Mouse (Mus musculus): ENCODE measurements around the gene Tdrd9.

Gene Tdrd9

DNA sequence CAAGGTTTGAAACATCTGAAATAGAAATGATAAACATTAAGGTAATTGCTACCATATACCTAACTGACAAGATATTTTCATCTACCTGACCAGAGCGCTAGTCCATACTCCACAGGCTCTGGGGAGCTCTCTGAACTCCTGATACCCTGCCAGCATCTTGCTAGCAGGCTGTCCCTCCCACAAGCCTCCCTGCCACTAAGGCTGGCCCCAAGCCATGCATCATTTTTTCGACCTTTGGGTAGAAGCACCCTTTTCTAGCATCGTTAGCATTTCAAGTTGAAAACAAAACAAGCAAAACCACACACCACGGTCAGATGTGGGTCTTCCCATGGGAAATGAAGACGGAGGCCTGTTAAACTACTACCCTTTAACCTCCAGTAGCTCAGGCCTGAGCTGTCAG lies 8.0 kb upstream of the Tdrd9 start:
- no peak for DNase-seq (ENCODE audit: low spot score in 2 of 2)

GRCm38 (mm10) chr12:111966683-111967173 lies 4.6 kb upstream of the Tdrd9 start, which contains the start of gene Atp5mpl:
TSS of gene Atp5mpl (minus strand) at chr12:111966977.
- peak; percentile 96 for DNase-seq (ENCODE audit: low spot score in 2 of 2)

DNA sequence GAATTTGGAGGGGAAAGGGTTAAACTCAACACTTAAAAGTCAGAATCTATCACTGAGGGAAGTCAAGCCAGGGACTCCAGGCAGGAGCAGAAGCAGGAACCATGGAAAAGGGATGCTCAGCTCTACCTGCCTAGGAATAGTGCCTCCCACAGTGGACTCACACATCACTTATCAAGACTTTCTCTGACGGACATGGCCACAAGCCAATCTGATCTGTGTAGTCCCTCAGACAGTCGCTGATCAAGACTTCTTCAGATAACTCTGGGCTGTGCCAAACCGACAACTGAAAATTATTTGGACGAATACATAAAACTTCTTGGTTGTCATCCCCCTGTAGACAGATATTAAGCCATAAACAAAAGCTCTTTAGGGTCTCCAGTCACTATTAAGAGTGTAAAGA lies 1.3 kb upstream of the Tdrd9 start:
- DNase-seq (ENCODE audit: low spot score in 2 of 2): no peak

DNA sequence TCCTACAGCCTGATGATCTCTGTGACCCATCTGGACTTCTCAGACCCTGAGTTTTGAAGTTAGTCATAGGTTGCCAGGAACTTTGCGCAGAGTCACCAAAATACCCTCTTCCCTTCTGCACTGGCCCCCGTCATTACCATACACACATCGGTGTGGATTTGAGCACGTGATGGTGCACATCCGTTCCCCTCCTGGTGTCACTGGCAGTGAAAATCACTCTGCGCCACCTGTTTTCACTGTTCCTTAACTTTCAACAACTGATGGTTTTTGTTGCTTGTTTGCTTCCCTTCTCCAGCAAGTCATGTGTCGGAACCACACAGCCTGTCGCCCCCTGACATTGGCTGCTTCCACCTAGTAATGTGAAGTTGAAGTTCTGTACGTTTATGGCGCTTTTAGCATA lies 1.1 kb downstream of the Tdrd9 start:
- no peak for DNase-seq (ENCODE audit: low spot score in 2 of 2)

DNA sequence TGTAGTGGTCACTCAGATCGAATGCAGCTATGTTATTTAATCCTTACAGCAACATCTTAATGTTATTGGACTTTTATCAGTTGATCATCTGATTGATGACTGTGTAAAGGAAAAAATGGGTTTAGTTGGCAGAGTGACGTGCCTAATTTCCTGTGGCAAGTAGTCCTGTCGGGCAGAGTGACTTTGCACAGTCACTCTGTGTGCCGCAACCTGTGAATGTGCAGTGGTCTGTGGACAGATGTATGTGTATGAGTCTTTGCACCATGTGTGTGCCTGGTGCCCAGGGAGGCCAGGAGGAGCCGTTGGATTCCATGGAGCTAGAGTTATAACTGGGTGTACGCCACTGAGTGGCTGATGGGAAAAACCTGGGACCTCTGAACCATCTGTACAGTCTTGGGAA lies 3.2 kb downstream of the Tdrd9 start:
- DNase-seq (ENCODE audit: low spot score in 2 of 2): no peak

GRCm38 (mm10) chr12:111977138-111977537 lies 5.8 kb downstream of the Tdrd9 start:
- no peak for DNase-seq (ENCODE audit: low spot score in 2 of 2)

GRCm38 (mm10) chr12:111978274-111978673 lies 6.9 kb downstream of the Tdrd9 start:
- no peak for DNase-seq (ENCODE audit: low spot score in 2 of 2)

GRCm38 (mm10) chr12:111980887-111981367 lies 9.6 kb downstream of the Tdrd9 start, which contains the start of gene Rd3l:
TSS of gene Rd3l (minus strand) at chr12:111981317.
- DNase-seq (ENCODE audit: low spot score in 2 of 2): no peak

GRCm38 (mm10) chr12:111981831-111982230 lies 10.5 kb downstream of the Tdrd9 start:
- DNase-seq (ENCODE audit: low spot score in 2 of 2): no peak

DNA sequence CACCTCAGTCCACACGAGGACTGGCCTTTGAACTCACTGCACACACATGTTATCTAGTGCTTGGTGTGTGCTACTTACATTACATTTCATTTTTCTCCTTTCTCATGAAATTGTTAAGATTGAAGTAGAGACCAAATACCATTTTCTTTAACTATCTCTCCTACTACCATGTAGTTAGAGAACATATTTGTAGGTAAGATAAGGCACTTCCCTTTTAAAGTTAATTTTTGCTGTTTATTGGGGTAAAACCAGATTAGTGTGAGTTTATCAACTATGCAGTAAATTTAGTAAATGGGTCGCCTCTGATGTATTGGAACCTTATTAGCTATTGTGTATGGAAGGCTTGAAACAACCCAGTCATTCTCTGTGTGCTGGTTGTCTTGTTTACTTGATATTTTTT lies 11.8 kb downstream of the Tdrd9 start:
- no peak for DNase-seq (ENCODE audit: low spot score in 2 of 2)

- no peak for DNase-seq (ENCODE audit: low spot score in 2 of 2)
These were observed 15.4 kb downstream of the Tdrd9 start for GRCm38 (mm10) chr12:111986756-111987155.

DNA sequence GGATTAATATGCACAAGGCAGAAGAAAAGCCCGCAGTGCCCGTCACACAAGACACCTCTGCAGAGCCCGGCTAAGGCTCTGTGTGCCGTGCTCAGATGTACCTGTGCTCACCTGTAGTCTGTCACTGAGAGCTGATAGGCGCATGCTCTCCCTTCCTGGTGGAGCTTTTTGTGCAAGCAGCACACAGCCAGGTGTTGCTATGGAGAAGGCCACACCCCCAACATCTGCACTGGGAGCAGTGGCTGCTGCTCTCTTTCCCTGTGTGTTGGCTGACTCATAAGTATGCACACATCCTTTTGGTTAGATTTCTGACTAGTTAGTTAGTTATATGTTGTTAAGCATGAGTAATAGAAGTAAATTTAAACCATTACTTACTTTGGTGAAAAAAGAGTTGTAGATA lies 21.3 kb downstream of the Tdrd9 start:
- DNase-seq (ENCODE audit: low spot score in 2 of 2): no peak

DNA sequence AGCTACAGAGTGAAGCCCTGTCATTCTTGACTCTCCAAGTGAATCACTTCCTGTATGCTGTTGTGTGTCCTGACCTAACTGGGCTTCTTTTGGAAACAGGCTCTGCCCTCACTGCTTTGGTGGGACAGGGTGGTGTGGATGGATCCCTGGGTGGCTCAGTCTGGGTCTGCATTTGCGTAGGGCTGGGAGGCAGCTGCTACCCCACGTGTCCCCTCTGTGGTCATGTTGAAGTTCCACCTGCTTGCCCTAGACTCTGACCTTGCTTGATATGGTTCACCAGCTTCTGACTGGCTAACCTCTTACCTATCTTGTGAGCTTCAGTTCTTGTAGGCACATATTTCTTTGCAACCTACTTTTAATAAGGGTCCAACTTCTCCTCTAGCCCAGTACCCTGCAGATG lies 23.8 kb downstream of the Tdrd9 start:
- DNase-seq (ENCODE audit: low spot score in 2 of 2): no peak

- DNase-seq (ENCODE audit: low spot score in 2 of 2): no peak
These were observed 28.4 kb downstream of the Tdrd9 start for GRCm38 (mm10) chr12:111999735-112000134.

DNA sequence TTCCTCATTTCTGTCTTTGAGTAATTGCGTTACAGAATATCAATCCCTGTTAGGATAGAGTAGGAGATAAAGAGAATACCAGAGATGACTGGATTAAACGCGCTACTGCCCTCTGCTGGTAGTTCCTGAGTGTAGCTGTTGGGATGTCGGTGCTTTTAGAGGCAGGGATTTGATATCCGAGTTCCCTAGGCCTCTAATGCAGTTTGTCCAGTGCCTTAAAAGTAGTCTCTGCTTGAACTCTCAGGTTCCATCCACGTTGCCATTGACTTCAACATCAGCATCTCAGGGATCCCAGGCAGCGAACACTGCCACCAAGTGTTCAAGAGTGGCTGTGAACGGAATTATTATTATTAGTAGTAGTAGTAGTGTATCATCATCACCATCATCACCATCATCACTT lies 29.9 kb downstream of the Tdrd9 start:
- DNase-seq (ENCODE audit: low spot score in 2 of 2): peak; percentile 79 to 85

DNA sequence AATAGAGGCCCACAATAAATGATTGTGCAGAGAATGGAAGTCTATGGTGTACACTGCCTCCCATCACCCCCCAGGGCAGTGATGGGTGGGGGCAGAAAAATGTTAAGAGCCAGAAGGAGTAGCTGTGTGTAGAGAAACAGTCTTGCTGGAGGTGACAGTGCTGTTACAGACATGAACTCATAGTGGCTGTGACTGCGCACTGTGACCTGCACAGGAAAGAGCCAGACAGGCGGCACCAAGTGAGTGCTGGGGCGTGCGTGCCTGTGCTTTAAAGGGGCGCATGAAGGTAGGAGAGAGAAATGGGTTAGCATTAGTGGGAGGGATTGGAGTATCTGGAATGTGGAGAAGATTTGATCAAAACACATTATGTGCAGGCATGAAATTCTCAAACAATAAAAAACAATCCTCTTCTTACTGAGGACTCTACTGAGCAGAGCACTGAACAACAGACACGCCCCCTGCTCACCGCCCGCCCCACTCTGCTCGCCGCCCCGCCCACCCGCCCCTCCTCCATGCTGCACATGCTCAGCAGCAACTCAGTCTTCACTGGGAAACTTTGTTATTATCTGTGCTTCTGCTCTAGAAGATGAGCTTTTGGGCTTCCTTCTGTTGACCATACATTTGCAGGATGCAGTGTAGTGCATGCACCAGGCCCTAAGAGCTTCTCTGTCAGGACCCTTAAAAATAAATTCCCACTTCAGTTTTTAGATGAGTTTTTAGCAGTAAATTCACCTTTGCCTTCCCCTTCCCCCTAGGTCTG lies 41.3 kb downstream of the Tdrd9 start:
- no peak for DNase-seq (ENCODE audit: low spot score in 2 of 2)

DNA sequence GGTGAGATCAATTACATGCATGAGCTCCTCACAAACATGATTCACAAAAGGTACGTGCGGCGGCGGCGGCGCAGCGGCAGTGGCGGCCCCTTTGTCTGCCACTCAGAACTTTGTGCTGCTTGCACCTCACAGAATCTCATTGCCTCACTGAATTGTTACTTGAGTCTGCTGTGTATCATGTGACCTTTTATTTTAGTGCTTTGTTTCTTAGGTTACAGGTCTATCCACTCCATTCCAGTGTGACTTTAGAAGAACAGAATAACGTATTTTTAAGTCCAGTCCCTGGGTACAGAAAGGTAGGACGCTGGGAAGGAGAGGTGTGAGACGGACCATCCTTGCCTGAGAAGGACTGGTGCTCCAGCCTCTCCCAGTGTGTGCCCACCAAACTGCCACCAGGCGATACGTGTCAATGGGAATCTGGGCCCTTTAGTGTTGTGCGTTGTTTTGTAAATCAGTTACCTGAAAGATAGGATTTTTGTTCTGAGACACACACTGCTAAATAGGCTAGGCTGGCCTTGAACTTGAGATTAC lies 42.0 kb downstream of the Tdrd9 start:
- DNase-seq (ENCODE audit: low spot score in 2 of 2): no peak

DNA sequence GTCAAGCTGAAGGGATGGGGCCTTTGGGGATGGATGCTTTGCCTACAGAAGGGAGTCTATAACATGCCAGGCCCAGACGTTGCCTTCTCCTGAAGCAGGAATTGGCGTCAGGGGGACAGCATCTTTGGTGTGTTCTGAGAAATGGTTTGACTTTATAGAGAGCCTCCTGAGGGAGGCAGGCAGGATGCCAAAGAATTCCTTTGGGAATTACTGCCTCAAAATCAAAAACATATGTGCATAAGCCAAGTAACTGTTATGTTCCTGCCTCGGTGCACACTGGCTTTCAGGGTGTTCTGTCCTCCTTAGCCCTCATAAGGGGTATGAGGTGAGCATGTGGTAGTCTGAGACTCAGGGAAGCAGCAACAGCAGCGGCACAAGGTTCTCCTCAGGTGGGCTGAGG lies 45.0 kb downstream of the Tdrd9 start:
- DNase-seq (ENCODE audit: low spot score in 2 of 2): no peak

DNA sequence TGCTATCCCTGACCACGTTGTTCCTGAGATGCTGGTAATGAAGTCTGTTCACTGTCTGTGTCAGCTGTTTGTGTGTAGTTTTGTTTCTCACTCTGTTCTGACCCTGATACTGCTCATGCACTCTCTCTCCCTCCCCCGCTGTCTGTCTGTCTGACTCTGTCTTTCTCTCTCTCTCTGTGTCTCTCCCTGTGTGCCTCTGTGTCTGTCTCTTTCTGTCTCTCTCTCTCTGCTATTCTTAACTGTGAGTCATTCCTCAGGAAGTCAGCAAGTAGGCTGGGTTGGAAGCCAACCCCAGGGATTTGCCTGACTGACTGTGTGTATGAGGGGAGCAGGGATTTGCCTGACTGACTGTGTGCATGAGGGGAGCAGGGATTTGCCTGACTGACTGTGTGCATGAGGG lies 51.9 kb downstream of the Tdrd9 start:
- DNase-seq (ENCODE audit: low spot score in 2 of 2): no peak

GRCm38 (mm10) chr12:112024581-112025310 lies 53.4 kb downstream of the Tdrd9 start:
- DNase-seq (ENCODE audit: low spot score in 2 of 2): no peak

- DNase-seq (ENCODE audit: low spot score in 2 of 2): no peak
These were observed 54.1 kb downstream of the Tdrd9 start for GRCm38 (mm10) chr12:112025457-112025856.

- peak; percentile 25 to 33 for DNase-seq (ENCODE audit: low spot score in 2 of 2)
These were observed 54.7 kb downstream of the Tdrd9 start for GRCm38 (mm10) chr12:112025907-112026645.

All from frontal cortex, postnatal 36 days (tissue).